Mouse (Mus musculus) liver, embryonic 14.5 days (tissue): Measurements from ENCODE around the gene Serpinc1.

Experiments
- CTCF ChIP-seq: IDR thresholded peaks from 2 replicates; pipeline ENCODE4 v1.5.1; 2016; ENCODE audit warnings: antibody characterized with exemption, low read depth, control low read depth
- EP300 ChIP-seq: IDR thresholded peaks from 2 replicates; pipeline ENCODE4 v1.6.1; 2016; ENCODE audit warnings: antibody characterized with exemption, low read depth

DNA sequence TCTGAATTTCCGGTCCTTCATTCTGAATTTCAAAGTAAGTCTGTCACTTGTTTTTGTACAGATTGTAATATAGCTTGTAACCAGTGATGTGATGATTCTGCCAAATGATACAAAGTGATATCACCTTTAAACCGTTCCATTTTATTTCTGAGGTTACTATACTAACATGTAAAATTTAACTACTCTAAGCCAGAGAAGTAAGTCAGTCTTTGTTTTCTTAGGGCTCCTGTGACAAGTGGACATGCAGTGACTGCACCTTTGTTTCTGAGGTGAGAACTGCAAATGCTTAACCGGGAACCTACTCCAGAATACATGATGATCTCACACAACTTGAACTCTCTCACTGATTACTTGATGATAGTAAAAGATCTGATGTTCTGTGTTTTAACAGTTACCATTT lies 59.6 kb downstream of the Serpinc1 start:
- no peak for TF ChIP-seq CTCF
- no peak for TF ChIP-seq EP300
